Mouse (Mus musculus) MEL (cell line): ENCODE data around the gene Pfdn6.

Experiments used
- CTCF ChIP-seq, 3 experiments: IDR thresholded peaks in 2 of 3; conservative IDR thresholded peaks in 1 of 3; 2 replicates each; pipeline ENCODE4 v1.5.1; 2011 to 2012; ENCODE audit warnings: low read length in 3 of 3, low read depth in 2 of 3, mild to moderate bottlenecking in 2 of 3, improper control_type of control experiment in 1 of 3, inconsistent platforms in 1 of 3, mixed read lengths in 1 of 3, moderate library complexity in 1 of 3; ENCODE audit not compliant: control insufficient read depth in 1 of 3, insufficient read depth in 1 of 3, poor library complexity in 1 of 3, severe bottlenecking in 1 of 3
- E2F4 ChIP-seq: IDR thresholded peaks from 2 replicates; pipeline ENCODE4 v1.6.1; 2011; ENCODE audit warnings: low read depth, low read length, improper control_type of control experiment, borderline replicate concordance
- EP300 ChIP-seq, 2 experiments: IDR thresholded peaks; 2 replicates each; pipeline ENCODE4 v1.6.1; 2011; ENCODE audit warnings: improper control_type of control experiment in 2 of 2, low read length in 2 of 2, low read depth in 1 of 2, mild to moderate bottlenecking in 1 of 2
- MAFK ChIP-seq: IDR thresholded peaks from 2 replicates; pipeline ENCODE4 v1.6.1; 2011; ENCODE audit warnings: low read depth, mild to moderate bottlenecking, low read length, improper control_type of control experiment, borderline replicate concordance
- MAX ChIP-seq: IDR thresholded peaks from 2 replicates; pipeline ENCODE4 v1.6.1; 2011; ENCODE audit warnings: low read length, improper control_type of control experiment
- MXI1 ChIP-seq: IDR thresholded peaks from 2 replicates; pipeline ENCODE4 v1.6.1; 2011; ENCODE audit warnings: mild to moderate bottlenecking, low read depth, low read length, improper control_type of control experiment
- POLR2A ChIP-seq, 2 experiments: IDR thresholded peaks; 2 replicates each; pipeline ENCODE4 v1.6.1; 2011 to 2012; ENCODE audit warnings: low read length in 2 of 2, mild to moderate bottlenecking in 2 of 2, control low read depth in 1 of 2, improper control_type of control experiment in 1 of 2, low read depth in 1 of 2, moderate library complexity in 1 of 2; ENCODE audit not compliant: control insufficient read depth in 1 of 2, insufficient read depth in 1 of 2, poor library complexity in 1 of 2
- POLR2AphosphoS2 ChIP-seq: IDR thresholded peaks from 2 replicates; pipeline ENCODE4 v1.6.1; 2011; ENCODE audit warnings: low read length, improper control_type of control experiment
- SIN3A ChIP-seq: IDR thresholded peaks from 2 replicates; pipeline ENCODE4 v1.6.1; 2012; ENCODE audit warnings: low read length, improper control_type of control experiment, inconsistent platforms
- TCF12 ChIP-seq: IDR thresholded peaks from 2 replicates; pipeline ENCODE4 v1.6.1; 2014; ENCODE audit warnings: low read depth, mild to moderate bottlenecking, inconsistent platforms, low read length, improper control_type of control experiment, moderate library complexity
- UBTF ChIP-seq: IDR thresholded peaks from 2 replicates; pipeline ENCODE4 v1.6.1; 2012; ENCODE audit warnings: low read depth, mild to moderate bottlenecking, inconsistent platforms, low read length, improper control_type of control experiment, moderate library complexity, borderline replicate concordance; ENCODE audit not compliant: insufficient read depth
- USF1 ChIP-seq: IDR thresholded peaks from 2 replicates; pipeline ENCODE4 v1.6.1; 2014; ENCODE audit warnings: low read depth, mild to moderate bottlenecking, inconsistent platforms, low read length, improper control_type of control experiment, moderate library complexity
- ZNF384 ChIP-seq: IDR thresholded peaks from 2 replicates; pipeline ENCODE4 v1.6.1; 2012; ENCODE audit warnings: low read depth, mild to moderate bottlenecking, inconsistent platforms, low read length, improper control_type of control experiment

GRCm38 (mm10) chr17:33940981-33941380 is 838 bp upstream of the Pfdn6 start:
- no peak for TF ChIP-seq CTCF (IDR thresholded peaks at IDR 0.05 in 2 of 3, conservative IDR thresholded peaks at IDR 0.05 in 1 of 3; ENCODE audit: control insufficient read depth in 1 of 3, insufficient read depth in 1 of 3, low read depth in 2 of 3, low read length in 3 of 3, poor library complexity in 1 of 3, severe bottlenecking in 1 of 3)
- no peak for TF ChIP-seq MAFK
- TF ChIP-seq POLR2A (IDR thresholded peaks at IDR 0.05; ENCODE audit: control insufficient read depth in 1 of 2, insufficient read depth in 1 of 2, low read depth in 1 of 2, low read length in 2 of 2, poor library complexity in 1 of 2): no peak
- TF ChIP-seq MXI1: no peak
- no peak for TF ChIP-seq EP300 (IDR thresholded peaks at IDR 0.05; ENCODE audit: low read depth in 1 of 2, low read length in 2 of 2)
- no peak for TF ChIP-seq MAX
- TF ChIP-seq ZNF384: no peak
- TF ChIP-seq TCF12: no peak
- TF ChIP-seq USF1: no peak
- no peak for TF ChIP-seq E2F4
- TF ChIP-seq UBTF: no peak
- no peak for TF ChIP-seq SIN3A
- no peak for TF ChIP-seq POLR2AphosphoS2
